Mouse (Mus musculus) midbrain, embryonic 15.5 days (tissue): ENCODE data around the gene Galnt12. TPM values are rescaled to one million over a fixed set of nuclear protein-coding genes. Genes with fewer than 3 reads are reported as not detected.

ENCODE experiments used
- polyA plus RNA-seq: library from polyadenylated mRNA; unstranded; fragments of >200 nt; fragmentation: Nextera tagmentation; extraction: Ambion mirVana; gene quantifications from 2 replicates; pipeline ENCODE4 v1.2.1, GENCODE M21; 2015

The Galnt12 gene
- polyA plus RNA-seq, 1 experiment from 2014 or later: 1.8 TPM

Other genes with a start within 250 kb of the Galnt12 start
- gene Gabbr2, start 100.0 kb upstream of the Galnt12 start, polyA plus RNA-seq: 12.7 and 14.8 TPM in 2 replicates
- 5.2 and 5.3 TPM in 2 replicates for gene Anks6, start 34.5 kb upstream of the Galnt12 start, polyA plus RNA-seq
- gene Col15a1, start 116.3 kb downstream of the Galnt12 start, polyA plus RNA-seq: 3.8 and 4.5 TPM in 2 replicates